Mouse (Mus musculus) hindbrain, embryonic 11.5 days (tissue): ENCODE results near the gene Olfr285. TPM values are rescaled to one million over a fixed set of nuclear protein-coding genes. Genes with fewer than 3 reads are reported as not detected.

Experiments used
- polyA plus RNA-seq: library from polyadenylated mRNA; unstranded; fragments of >200 nt; fragmentation: Nextera tagmentation; extraction: Ambion mirVana; gene quantifications from 2 replicates; pipeline ENCODE4 v1.2.1, GENCODE M21; 2014

Gene Olfr285
- polyA plus RNA-seq, 1 experiment from 2014 or later = not detected

Other genes with a start within 250 kb of the Olfr285 start
- gene Pfkm, start 224.8 kb downstream of the Olfr285 start, polyA plus RNA-seq = 32.1 and 32.6 TPM in 2 replicates
- 40.6 and 41.5 TPM in 2 replicates for gene Senp1, start 223.6 kb downstream of the Olfr285 start, polyA plus RNA-seq
- gene Asb8, start 151.7 kb downstream of the Olfr285 start, polyA plus RNA-seq = 47.6 and 53.2 TPM in 2 replicates
- 13.3 and 15.9 TPM in 2 replicates for gene Ccdc184, start 150.2 kb downstream of the Olfr285 start, polyA plus RNA-seq
- gene Olfr288, start 121.8 kb downstream of the Olfr285 start, polyA plus RNA-seq = not detected in 2 replicates
- not detected in 2 replicates for gene Gm44579, start 96.4 kb downstream of the Olfr285 start, polyA plus RNA-seq
- gene Olfr287, start 96.3 kb downstream of the Olfr285 start, polyA plus RNA-seq = not detected in 2 replicates
- not detected in 2 replicates for gene Olfr286, start 82.9 kb downstream of the Olfr285 start, polyA plus RNA-seq
- gene H1fnt, start 60.1 kb downstream of the Olfr285 start, polyA plus RNA-seq = not detected in 2 replicates
- gene Zfp641, start 21.2 kb downstream of the Olfr285 start, polyA plus RNA-seq = 1.7 and 2.1 TPM in 2 replicates
- gene Olfr284, start 23.6 kb upstream of the Olfr285 start, polyA plus RNA-seq = not detected in 2 replicates
- not detected in 2 replicates for gene Olfr283, start 63.6 kb upstream of the Olfr285 start, polyA plus RNA-seq
- gene Olfr282, start 113.9 kb upstream of the Olfr285 start, polyA plus RNA-seq = not detected in 2 replicates
- gene Olfr281, start 135.2 kb upstream of the Olfr285 start, polyA plus RNA-seq = not detected in 2 replicates
- not detected in 2 replicates for gene OR5BS1P, start 152.5 kb upstream of the Olfr285 start, polyA plus RNA-seq
- not detected in 2 replicates for gene Lalba, start 165.4 kb upstream of the Olfr285 start, polyA plus RNA-seq
- not detected in 2 replicates for gene Olfr279, start 175.0 kb upstream of the Olfr285 start, polyA plus RNA-seq
- gene Kansl2, start 216.9 kb upstream of the Olfr285 start, polyA plus RNA-seq = 127 and 132 TPM in 2 replicates